Mouse (Mus musculus): ENCODE data around the gene Ugt2b36. TPM values are rescaled to one million over a fixed set of nuclear protein-coding genes. Genes with fewer than 3 reads are reported as not detected.
"Not testable (repeated sequence)": the region's sequence is repeated elsewhere in the genome, so short reads cannot be mapped to it uniquely, and the experiment has no call there.

Gene Ugt2b36
- total RNA-seq (2021): not detected
- long read RNA-seq, experiment 1: 0 reads
- long read RNA-seq, experiment 2: 0 reads

DNA sequence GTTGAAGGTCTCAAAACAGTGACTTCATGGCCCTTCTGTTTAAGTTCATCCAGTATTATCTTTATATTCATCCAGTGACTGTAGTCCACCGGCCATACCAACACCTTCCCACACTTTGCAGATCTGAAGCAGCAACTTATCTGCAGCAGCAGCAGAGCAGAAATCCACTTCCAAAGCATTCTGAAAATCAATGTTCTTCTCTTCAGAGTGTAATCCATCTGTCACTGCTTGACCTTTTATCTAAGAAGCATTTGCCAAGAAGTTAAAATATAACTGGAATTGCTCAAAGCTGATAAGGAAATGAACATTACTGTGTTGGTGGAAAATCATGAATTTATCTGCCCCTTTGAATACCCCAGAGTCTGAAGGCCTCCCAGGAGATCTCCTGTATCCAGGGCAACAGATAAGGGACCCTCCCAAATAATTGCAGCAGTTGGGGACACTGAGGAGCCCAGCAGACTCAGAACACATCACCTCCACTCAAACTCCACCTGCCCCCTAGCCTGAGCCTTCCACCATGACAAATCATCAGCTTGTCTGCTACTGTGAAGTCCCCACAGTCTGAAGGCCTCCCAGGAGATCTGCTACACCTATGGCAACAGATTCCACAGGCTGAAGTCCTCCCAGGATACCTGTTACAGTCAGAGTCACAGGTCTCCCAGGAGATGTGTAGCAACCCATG lies at the start of gene Ugt2b36:
Gene Ugt2b36 (minus strand): TSS at position 210 of the 682 bp plus-strand sequence.
- no peak for DNase-seq
- intact Hi-C loops (cut with DNase I; ENCODE audit: low total_unique reads): no loop called here

DNA sequence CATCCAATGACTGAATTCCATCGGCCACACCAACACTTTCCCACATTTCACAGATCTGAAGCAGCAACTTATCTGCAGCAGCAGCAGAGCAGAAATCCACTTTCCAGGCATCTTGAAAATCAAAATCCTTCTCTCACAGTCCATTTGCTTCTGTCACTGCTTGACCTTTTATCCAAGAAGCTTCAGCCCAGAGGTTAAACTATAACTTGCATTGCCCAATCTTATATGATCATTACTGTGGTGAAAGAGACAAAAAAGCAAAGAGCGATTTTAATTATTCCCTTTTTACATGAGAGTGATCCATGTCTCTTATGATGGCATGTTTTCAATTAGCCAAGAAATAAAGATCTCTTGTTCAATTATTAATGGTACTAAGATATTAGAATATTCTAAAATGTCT lies 47.8 kb upstream of the Ugt2b36 start, which contains the start of gene Ugt2b5:
Gene Ugt2b5 (minus strand): TSS at position 123 of the 400 bp plus-strand sequence.
- intact Hi-C loops (cut with DNase I; ENCODE audit: low total_unique reads); DNase-seq: not testable (repeated sequence)

GRCm38 (mm10) chr5:87103697-87104096 lies 11.3 kb upstream of the Ugt2b36 start:
- DNase-seq; intact Hi-C loops (cut with DNase I; ENCODE audit: low total_unique reads): not testable (repeated sequence)

DNA sequence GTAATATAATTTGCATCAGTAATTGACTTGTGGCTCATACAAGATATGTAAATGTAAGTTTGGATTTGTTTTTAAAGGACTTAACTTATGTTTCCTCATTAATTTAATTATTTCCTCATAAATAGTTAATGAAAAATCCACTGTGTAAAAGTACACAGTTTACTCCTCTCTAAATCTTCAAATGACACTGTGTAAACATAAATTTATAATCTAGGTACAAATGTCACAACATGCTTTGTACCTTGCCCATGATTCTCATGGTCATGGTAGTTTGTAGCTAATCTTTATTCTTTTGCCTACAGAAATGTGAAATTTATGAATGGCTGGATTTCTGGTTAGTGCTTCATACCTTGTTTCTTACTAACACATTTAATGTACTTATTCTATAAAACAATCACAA lies 1.2 kb downstream of the Ugt2b36 start:
- intact Hi-C loops (cut with DNase I; ENCODE audit: low total_unique reads): no loop called here
- no peak for DNase-seq

- intact Hi-C loops (cut with DNase I; ENCODE audit: low total_unique reads): no loop called here
Observed at GRCm38 (mm10) chr5:87089264-87089663, 3.1 kb downstream of the Ugt2b36 start.

DNA sequence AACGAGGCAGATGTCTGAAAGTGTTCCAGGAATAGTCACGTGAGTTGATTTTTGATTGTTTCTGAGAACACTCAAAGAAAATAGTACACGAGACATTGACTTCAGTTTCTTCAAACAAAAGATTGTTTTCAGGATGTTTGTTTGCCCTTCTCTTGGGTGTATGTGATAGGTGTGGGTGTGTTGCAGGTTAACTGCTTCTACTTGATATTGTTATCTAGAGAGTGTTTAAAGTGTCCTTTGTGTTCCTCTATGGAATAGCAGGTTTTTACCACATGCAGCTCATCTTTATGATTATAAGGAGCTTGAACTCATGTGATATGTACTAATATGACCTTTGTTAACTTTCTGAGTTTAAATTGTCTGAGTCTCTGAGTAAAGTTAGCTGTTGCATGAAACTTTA lies 6.1 kb downstream of the Ugt2b36 start:
- DNase-seq: no peak
- intact Hi-C loops (cut with DNase I; ENCODE audit: low total_unique reads): no loop called here

More at GRCm38 (mm10) chr5:87089264-87089663, 3.1 kb downstream of the Ugt2b36 start:
- no peak for DNase-seq

DNA sequence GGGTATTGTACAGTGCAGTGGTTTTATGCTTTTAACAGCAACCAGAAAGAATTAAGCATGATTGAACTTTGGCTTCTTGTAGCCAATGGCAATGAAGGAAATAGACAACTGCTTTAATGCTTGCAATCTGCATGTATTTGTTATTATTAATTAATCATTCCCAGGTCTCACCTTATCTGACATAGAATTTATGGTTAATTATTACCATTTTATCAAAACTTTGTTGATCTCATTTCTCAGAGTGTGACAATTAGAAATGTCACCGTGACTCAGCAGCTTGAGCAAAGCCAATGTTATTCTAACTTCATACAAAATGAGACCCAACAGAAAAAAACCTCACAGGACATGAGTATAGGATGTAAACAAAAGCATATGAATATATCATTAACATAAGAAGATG lies 61.7 kb downstream of the Ugt2b36 start:
- intact Hi-C loops (cut with DNase I; ENCODE audit: low total_unique reads): no loop called here
- no peak for DNase-seq

DNA sequence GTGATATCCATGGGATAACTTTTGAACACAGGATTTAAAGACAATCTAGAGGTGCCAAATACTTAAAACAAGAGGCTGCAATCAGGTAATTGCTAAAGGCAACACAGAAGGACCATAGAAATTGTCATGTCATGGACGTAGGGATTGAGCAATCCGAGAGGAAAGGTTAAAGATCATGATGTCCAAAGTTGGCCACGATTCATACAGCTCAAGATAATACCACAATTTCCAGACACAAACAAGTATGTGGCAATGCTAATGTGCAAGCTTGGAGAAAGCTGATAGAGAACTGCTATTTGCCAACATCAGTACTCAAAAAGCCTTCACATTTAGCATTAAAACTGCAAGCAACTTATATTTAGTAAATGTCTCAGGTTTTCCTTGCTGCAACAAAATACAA lies 65.0 kb downstream of the Ugt2b36 start:
- intact Hi-C loops (cut with DNase I; ENCODE audit: low total_unique reads): no loop called here
- no peak for DNase-seq

Other genes with a start within 250 kb of the Ugt2b36 start
- not detected for gene Ugt2b34, start 185.6 kb downstream of the Ugt2b36 start, total RNA-seq (2021)
- gene Ugt2b1, start 166.0 kb downstream of the Ugt2b36 start, total RNA-seq (2021): not detected
- gene Ugt2b35, start 91.7 kb downstream of the Ugt2b36 start, total RNA-seq (2021): not detected
- gene Ugt2b5, start 47.8 kb upstream of the Ugt2b36 start, total RNA-seq (2021): not detected
- not detected for gene Ugt2b37, start 162.2 kb upstream of the Ugt2b36 start, total RNA-seq (2021)
- not detected for gene Ugt2a3, start 244.6 kb upstream of the Ugt2b36 start, total RNA-seq (2021)

All from gastrocnemius, postnatal 14 days (tissue).